Mouse (Mus musculus): ENCODE measurements around the gene E4f1.

E4f1 gene

DNA sequence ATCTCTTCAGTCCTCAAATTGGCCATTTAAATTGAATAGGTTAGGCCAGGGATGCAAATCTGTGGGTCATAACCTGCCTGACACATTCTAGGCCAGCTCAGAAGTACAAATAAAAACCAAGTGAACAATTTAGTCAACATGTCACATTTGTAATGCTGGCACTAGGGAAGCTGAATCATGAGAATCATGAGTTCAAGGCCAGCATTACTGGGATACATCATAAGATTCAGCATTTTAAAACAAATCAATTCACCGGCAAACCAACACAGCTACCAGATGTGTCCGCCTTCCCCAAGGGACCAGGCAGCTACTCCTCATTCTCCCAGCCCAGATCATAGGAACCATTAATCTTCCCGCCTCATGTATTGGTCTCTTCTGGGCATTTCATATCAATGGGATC is 13.4 kb upstream of the E4f1 start:
- peak in 1 of 2 experiments; percentile 78 for DNase-seq (ENCODE audit: inconsistent age in 2 of 2, low spot score in 1 of 2)

DNA sequence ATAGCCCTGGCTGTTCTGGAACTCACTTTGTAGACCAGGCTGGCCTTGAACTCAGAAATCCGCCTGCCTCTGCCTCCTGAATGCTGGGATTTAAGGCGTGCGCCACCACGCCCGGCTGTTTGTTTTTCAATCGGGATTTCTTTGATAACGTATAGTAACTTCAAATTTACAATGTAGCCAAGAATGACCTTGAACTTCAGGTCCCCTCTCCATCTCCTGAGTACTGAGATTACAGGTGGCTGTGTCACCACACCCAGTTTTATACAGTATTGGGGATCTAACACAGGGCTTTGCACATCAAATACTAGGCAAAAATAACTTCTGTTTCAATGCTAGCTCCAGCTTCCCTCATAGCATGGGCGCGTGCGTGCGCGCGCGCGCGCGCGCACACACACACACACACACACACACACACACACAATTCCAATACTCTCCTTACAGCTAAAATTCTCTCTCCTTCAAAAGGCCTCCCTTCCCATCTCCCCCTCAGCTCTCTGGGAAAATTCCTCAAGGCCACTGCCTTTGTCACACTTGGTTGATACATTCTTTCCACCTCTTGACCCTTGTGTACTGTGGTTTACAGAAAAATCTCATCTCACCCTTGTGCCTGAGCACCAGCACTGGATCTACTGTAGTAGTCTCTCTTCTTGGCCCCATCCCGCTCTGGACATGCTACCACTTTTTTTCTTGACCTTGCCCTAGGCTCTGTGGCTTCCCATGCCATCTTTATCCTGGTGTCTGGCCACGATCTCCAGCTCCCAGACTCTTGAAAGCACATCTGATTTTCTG is 11.1 kb upstream of the E4f1 start:
- peak in 1 of 2 experiments; percentile 76 for DNase-seq (ENCODE audit: inconsistent age in 2 of 2, low spot score in 1 of 2)

DNA sequence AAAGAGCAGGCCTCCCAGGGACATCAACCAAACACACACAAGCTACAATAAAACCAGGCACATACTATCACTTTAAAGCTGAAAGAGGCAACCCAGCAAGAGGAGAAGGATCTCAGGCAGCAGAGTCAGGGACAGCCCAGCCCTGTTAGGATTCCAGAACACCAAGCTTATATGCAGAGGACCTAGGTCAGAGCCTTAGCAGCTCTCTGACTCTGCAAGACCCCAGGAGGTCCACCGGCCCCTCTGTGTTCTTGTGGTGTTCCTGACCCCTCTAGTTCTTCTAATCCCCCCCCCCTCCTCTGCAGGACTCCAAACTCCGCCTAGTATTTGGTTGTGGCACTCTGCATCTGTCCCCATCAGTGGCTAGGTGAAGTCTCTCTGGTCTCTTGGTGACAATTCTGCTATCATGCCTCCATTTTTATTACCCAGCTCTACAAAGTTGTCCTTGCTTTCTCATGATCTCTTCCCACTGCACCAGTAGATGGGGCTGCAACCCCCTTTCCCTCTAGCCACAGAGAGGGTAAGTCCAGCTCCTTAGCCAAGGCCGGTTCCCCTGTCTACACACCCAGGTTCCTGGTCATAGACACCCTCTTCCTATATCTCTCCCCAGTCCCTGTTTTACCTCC is 10.2 kb upstream of the E4f1 start:
- DNase-seq (ENCODE audit: inconsistent age in 2 of 2, low spot score in 1 of 2) = peak in 1 of 2 experiments; percentile 67

DNA sequence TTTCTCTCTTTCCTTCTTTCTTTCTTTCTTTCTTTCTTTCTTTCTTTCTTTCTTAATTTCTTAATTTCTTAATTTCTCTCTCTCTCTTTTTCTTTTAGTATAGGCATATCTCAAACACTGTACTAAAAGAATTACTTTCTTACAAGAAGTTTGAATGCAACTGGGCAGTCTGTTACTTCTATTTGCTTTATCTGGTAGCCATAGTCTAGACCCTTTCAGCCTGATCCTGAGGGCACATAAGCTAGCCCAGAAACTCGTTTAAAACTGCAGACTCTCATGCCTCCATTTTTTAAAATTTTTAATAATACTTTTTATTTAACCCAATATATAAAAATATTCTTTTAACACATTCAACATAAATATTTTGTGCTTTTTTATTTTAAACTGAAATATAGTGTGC is 9.3 kb upstream of the E4f1 start:
- DNase-seq (ENCODE audit: inconsistent age in 2 of 2, low spot score in 1 of 2) = no peak

DNA sequence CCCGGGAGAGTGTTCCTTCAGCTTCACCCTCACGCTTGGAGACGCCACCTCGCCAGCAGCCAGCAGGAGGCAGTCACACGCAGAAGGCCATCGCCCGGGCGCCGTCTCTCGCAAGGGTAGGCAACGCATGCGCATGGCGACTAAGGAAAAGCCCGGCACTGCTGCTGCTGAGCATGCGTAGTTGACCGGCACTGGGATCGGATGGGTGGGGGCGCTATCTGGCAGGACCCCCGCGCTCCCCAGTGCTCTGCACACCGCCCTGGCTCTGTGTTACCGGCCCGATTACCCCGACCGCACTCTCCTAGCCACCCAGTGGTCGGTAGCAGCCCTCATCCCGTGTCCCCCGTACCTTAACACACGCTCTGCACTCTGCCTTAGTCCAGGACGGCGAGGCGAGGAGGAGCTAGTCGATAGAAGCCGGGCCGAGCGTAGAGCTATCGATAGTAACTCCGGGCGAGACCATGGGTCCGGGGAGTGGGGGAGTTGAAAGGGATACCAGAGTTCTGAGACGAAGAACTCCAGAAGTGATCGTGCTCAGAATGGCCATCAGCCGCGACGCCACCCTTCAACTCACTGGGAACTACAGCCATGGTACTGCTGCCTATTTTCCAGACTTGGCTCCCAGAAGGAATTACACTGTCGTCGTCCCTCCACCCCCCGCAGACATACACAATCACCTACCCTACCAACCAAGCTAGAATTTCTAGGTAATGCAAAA is 8.7 kb upstream of the E4f1 start, which contains the start of gene Mlst8:
TSS of gene Mlst8 (minus strand) at position 416 of the 718 bp plus-strand sequence.
- peak; percentile 98 to 100 for DNase-seq (ENCODE audit: inconsistent age in 2 of 2, low spot score in 1 of 2)

DNA sequence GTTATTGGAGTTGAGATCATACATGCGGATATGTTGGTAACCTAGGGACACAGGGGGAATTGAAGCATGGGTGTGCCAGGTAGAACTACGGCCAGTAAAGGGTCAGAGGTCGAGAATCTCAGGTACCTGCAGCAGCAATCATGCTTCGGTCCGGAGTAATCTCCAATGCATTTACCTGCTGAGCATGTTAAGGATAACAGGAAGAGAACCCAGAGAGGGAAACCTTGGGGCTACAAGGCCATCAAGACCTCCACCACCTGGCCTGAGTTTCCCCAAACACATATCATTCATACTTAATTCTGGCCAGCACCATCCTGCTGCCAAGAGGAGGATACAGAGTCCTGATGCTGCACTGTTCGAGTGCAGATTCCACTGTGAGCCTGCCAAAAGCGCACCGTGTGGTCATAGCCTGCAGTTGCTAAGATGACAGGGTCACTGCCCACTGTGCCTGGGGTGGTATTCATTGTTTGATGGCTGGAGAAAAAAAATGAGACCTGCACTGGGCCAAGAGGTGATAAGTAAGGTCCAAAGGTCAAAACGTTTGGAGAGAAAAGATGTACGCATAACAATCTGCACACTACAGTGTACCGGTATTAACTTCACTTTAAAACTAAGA is 8.0 kb upstream of the E4f1 start:
- DNase-seq (ENCODE audit: inconsistent age in 2 of 2, low spot score in 1 of 2) = peak in 1 of 2 experiments; percentile 63

DNA sequence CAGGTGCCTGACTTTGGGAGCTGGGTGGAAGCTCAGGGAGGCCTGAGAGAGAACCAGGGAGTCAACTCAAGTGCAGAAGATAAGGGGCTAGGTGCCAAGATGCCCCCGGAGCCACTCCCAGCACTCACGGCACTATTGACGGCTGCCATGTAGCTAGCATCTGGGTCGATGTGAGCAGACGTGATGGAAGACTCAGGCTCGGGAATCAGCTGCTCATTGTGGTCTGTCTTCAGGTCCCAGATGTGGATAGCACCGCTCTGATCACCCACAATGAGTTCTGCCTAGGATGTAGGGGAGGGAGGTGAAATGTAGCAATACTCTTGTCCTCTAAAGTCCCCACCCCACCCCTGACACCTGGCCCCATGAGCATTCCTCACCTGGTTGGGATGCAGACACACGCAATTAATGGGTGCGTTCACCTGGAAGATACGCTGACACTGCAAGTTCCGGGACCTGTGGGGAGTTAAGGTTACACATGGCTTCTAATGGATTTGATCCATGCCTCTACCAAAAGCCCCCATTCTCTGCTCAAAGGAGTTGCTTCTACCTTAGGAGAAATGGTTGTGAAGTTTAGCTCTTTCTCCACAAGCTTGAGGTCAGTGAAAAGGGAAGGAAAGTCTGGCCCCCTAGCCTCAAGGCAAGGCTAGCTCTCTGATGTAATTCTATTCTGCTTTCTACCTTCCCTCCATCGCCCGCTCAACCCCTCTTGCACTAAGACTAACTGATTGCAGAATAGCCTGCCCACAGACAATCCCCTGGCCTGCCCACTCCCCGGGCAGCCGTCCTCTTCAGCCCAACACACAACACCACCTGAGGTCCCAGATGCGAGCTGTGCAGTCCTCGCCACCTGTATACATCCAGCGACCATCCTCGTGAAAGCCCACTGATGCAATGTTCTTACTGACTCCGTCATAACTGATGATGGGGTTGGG is 7.2 kb upstream of the E4f1 start:
- no peak for DNase-seq (ENCODE audit: inconsistent age in 2 of 2, low spot score in 1 of 2)

DNA sequence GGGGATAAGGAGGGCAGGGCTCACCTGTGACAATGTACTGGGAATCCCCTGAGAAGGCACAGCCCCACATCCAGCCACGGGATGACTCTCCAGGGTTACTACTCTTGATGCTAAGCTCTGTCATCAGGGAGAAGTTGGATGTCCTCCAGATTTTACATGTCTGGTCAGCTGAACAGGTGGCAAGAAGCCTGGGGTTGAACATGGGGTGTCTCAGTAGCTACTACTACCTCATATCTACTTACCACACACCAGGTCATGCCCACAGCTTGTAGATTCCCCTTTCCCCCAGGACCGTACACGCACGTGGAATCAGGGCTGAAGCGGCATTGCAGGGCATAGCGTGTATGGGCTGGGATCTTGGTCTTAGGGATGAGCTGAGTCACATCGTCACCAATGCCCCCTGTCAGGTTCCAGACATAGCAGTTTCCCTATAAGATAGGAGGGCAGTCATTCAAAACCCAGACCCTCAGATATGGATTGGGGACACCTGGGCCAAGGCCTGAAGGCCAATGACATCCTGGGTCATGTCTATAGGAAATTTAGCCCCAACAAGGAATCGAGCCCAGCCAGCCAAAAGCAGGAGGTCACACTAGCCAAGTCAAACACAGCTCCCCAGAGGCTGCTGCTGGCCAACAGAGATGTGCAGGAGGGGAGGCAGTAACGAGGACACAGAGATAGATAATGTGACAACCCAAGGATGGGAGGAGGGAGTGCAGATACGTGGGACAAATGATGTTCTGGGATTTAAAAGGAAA is 6.1 kb upstream of the E4f1 start:
- peak in 1 of 2 experiments; percentile 50 for DNase-seq (ENCODE audit: inconsistent age in 2 of 2, low spot score in 1 of 2)

DNA sequence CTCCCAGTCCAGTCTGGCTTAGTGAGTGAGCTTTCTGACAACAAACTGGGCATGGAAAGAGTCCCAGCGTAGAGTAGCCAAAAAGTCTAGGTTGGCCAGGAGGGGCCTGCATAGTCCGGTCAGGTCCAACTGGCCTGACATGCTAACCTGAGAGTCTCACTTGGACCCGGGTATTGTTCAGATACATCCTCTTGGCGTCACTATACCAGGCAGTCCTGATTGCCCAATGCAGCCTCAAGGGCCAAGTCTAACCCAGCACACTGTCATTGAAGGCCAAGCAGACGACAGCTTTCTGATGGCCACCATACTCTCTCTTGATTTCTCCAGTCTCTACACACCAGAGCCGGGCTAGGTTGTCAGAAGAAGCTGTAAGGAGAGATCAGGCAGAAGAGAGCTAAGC is 5.5 kb upstream of the E4f1 start:
- no peak for DNase-seq (ENCODE audit: inconsistent age in 2 of 2, low spot score in 1 of 2)

DNA sequence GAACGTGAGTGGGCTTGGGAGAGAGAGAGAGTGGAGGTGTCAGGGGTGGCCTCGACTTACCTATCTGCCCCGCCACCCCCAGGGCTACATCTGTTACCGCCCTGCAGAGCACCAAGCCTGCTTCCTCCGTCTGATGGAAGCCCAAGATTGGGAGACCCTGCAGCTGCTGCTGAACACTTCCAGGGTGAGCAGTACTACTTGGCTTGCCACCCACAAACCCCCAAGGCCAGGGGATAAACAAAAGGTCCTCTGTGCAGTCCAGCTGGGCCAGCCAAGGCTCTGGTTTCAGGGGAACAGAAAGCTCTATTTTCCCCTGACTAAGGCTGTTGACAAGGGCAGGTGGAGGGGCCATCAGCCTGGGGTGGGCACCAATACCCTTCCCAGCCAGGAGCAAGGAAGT is 4.4 kb upstream of the E4f1 start:
- peak in 1 of 2 experiments; percentile 58 for DNase-seq (ENCODE audit: inconsistent age in 2 of 2, low spot score in 1 of 2)

DNA sequence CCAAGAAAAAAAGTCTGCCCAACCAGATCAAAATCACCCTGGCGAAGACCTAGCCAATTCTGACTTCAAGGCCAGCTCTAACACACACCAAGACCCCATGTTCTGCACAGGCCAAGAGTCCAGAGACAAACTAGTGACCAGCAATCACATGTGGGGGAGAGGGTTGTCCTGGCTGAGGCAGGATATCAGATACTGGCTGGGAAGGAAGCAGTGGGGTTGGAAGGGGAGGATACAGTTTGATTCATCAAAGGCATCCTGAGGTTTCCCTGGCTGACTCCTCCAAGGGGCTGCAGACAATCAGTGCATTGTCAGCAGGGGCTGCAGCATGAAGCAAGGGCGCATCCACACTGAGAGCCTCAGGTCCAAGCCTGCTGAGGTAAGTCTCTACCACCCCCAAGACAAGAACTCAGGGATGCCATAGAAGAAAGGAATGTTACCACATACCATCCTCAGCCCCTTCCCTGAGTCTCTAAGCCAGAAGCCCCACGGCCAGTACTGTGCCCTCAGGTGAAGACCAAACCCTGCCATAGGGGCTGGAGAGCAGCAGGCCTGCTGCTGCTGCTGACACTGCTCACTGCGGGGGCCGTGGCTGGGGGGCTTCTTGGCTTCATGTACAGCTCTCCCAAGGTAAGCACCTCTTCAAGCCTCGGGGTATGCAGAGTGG is 3.6 kb upstream of the E4f1 start, which contains the start of gene Bricd5:
TSS of gene Bricd5 (plus strand) at position 273 of the 664 bp plus-strand sequence.
- DNase-seq (ENCODE audit: inconsistent age in 2 of 2, low spot score in 1 of 2) = peak in 1 of 2 experiments; percentile 49

DNA sequence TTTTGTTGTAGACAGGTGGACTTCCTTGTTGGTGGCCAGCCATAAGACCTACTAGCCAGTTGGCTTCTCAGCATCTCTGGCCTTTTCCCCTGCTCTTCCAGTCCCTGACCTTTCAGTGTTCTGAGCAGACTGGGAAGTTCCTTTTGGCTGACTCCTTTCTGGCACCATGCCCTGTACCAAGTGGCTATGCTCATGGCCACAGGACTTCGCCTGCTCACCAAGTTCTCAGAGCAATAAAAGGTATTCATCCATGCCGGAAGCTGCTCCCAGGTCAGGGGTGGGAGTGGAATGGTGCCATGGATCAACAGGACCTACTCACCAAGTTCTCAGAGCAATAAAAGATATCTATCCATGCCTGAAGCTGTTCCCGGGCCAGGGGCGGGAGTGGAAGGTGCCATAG is 2.4 kb upstream of the E4f1 start:
- DNase-seq (ENCODE audit: inconsistent age in 2 of 2, low spot score in 1 of 2) = peak; percentile 89 to 94

DNA sequence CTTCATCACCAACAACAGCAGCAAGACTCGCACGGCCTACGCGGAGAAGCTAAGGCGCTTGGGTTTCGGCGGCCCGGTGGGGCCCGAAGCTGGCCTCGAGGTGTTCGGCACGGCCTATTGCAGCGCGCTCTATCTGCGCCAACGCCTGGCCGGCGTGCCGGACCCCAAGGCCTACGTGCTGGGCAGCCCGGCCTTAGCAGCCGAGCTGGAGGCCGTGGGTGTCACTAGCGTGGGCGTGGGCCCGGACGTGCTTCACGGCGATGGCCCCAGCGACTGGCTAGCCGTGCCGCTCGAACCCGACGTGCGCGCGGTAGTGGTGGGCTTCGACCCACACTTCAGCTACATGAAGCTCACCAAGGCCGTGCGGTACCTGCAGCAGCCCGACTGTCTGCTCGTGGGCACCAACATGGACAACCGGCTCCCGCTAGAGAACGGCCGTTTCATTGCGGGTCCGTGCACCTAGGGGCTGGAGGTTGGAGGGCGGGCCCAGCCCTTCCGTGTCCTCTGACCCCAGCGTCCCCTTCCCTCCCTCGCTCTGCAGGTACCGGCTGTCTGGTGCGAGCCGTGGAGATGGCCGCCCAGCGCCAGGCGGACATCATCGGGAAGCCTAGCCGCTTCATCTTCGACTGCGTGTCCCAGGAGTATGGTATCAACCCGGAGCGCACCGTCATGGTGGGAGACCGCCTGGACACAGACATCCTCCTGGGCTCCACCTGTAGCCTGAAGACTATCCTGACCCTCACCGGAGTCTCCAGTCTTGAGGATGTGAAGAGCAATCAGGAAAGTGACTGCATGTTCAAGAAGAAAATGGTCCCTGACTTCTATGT is 801 bp upstream of the E4f1 start:
- DNase-seq (ENCODE audit: inconsistent age in 2 of 2, low spot score in 1 of 2) = peak; percentile 72 to 80

DNA sequence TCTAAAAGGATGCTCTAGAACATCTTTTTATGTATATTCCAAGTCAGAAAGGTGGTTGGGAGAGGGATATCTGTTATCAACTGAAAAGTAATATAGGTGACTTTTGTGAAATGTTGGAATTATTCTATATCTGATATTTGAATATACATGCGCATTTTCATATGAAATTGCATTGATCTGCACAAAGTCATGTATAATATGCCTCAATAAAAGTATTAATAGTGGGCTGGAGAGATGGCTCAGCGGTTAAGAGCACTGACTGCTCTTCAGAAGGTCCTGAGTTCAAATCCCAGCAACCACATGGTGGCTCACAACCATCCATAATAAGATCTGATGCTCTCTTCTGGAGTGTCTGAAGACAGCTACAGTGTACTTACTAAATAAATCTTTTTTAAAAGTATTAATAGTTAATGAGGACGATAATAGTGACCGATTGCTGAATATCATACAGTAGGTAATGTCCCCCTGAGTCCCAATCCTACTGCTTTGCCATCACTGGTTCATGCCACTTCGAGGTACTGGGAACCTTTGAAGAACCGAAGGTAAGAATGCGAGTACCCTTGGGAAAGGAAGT is 690 bp downstream of the E4f1 start:
- DNase-seq (ENCODE audit: inconsistent age in 2 of 2, low spot score in 1 of 2) = no peak

DNA sequence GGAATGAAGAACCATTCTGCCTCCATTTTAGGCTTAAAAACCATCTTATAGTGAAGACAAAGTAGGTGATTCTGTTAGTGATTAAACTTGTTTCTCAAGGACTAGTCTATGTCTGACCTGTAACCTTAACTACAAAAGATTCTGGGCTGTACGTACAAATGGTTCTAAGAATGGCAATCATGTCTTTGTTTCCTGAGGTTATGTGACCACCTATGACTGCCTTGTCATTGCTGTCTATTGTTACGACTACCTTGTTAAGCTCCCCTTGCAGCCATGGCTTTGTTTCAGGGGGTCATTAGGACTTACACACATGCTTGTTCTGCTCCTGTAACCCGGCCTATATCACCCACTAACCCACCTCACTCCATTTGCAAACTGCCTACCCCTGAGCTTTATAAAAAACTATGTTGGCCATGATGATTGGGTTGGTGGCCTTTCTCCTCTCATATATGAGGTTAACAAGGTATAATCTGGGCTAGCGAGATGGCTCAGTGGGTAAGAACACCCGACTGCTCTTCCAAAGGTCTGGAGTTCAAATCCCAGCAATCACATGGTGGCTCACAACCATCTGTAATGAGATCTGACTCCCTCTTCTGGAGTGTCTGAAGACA is 1.4 kb downstream of the E4f1 start:
- DNase-seq (ENCODE audit: inconsistent age in 2 of 2, low spot score in 1 of 2) = no peak

DNA sequence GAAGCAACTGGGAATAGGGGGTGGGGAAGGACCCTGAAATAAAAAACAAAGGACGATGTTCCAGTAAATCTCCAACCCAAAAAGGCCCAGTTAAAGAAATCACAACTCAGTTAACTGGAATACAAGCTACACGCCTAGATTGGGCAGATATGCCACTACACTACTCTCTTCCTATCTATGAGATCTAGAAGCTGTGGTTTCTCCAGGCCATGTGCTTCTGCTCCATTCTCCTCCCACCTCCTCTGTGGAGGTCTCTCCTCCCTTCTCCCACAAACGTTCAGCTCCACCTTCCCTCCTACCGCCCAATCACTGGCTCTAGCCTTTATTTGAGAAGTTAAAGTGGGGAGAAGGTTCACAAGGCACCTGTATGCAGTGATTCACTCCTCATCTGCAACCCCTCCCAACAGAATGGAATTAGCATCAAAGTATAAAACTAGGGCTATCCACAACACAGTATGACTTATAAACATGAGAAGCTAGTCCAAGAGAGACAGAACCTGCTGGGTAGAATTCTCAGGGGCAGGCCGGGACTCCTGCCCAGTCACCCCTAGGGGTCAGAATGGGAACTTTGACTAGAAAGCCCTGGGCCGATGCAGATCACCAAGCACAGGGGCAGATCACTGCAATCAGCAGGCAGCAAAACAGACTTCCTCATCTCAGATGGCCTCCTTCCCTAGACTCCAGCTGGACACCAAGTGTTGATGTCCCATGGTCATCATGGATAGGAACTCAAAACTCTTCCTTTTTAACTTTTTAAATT is 6.6 kb downstream of the E4f1 start:
- no peak for DNase-seq (ENCODE audit: inconsistent age in 2 of 2, low spot score in 1 of 2)

DNA sequence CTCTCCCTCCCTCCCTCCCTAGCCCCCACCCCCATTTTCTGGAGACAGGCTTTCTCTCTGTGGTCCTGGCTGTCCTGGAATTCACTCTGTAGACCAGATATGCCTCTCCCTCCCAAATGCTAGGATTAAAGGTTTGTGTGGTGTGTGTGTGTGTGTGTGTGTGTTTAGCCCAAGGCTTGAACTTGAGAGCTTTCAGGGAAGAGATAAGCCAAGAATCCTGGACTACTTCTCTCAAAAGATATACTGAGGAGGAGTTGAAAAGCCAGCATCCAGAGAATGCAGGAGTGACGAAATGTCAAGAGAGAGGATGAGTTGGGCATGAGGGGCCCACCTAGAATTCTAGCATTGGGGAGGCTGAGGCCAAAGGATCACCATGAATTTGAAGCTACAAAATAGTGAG is 7.2 kb downstream of the E4f1 start:
- no peak for DNase-seq (ENCODE audit: inconsistent age in 2 of 2, low spot score in 1 of 2)

Data from adrenal gland, adult (tissue).